Mouse (Mus musculus) hindbrain, embryonic 15.5 days (tissue): ENCODE results near the gene Fhl1. TPM values are rescaled to one million over a fixed set of nuclear protein-coding genes. Genes with fewer than 3 reads are reported as not detected.

Source experiments
- ATAC-seq: fragments of 200-750 bp; cut with Nextera tagmentation; 2 replicates; pipeline ENCODE4 v1.8.0; 2017; ENCODE audit warnings: low read depth, moderate number of reproducible peaks, moderate TSS enrichment; ENCODE audit not compliant: low FRiP score
- H3K27ac ChIP-seq: fragments of 300-500 bp; sonication (generic); replicated peaks from 2 replicates; pipeline ENCODE4 v1.5.1; 2015; ENCODE audit warnings: mild to moderate bottlenecking, inconsistent platforms
- H3K27me3 ChIP-seq: fragments of 300-500 bp; sonication (generic); 2 replicates; pipeline ENCODE4 v1.6.1; 2015; ENCODE audit warnings: control low read depth, inconsistent platforms
- H3K36me3 ChIP-seq: fragments of 300-500 bp; sonication (generic); 2 replicates; pipeline ENCODE4 v1.6.1; 2015; ENCODE audit warnings: control low read depth, inconsistent platforms
- H3K4me1 ChIP-seq: fragments of 300-500 bp; sonication (generic); replicated peaks from 2 replicates; pipeline ENCODE4 v1.6.1; 2015; ENCODE audit warnings: control low read depth, inconsistent platforms
- H3K4me2 ChIP-seq: fragments of 300-500 bp; sonication (generic); 2 replicates; pipeline ENCODE4 v1.6.1; 2015; ENCODE audit warnings: moderate library complexity, mild to moderate bottlenecking, inconsistent platforms
- H3K4me3 ChIP-seq: fragments of 300-500 bp; sonication (generic); 2 replicates; pipeline ENCODE4 v1.5.1; 2015; ENCODE audit warnings: mild to moderate bottlenecking, inconsistent platforms
- H3K9ac ChIP-seq: fragments of 300-500 bp; sonication (generic); 2 replicates; pipeline ENCODE4 v1.6.1; 2015; ENCODE audit warnings: inconsistent platforms
- H3K9me3 ChIP-seq: fragments of 300-500 bp; sonication (generic); 2 replicates; pipeline ENCODE4 v1.6.1; 2016; ENCODE audit warnings: control low read depth, inconsistent platforms
- WGBS: fragments of 180-500 bp; shearing (Covaris S2); methylation state at CpG from one replicate; pipeline ENCODE4 v1.1.7; 2015; 5-methylcytosine and 5-hydroxymethylcytosine counted together
- polyA plus RNA-seq: library from polyadenylated mRNA; unstranded; fragments of >200 nt; fragmentation: Nextera tagmentation; extraction: Ambion mirVana; gene quantifications from 2 replicates; pipeline ENCODE4 v1.2.1, GENCODE M21; 2015

Fhl1 gene
- polyA plus RNA-seq, 1 experiment from 2014 or later: 182 TPM

DNA sequence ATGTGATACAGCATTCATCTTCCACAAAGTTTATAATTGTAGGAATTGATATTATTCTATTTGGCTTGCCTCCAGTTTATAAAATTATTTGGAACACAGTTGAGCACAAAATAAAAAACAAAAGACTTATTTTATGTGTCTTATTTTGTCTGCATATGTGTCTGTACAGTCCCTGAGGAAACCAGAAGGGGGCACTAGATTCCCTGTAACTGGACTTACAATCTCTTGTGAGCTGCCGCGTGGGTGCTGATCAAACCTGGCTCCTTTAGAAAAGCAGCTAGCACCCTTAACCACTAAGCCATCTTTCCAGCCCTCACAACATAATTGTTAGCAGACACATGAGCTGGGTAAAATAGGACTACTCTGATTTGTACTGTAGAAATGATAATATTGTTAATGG lies 24.1 kb downstream of the Fhl1 start:
- H3K4me2 ChIP-seq: no peak overlapping the region
- H3K9me3 ChIP-seq: no peaks in the 10 kb centered on the region
- no peak overlapping the region for H3K9ac ChIP-seq
- no peak overlapping the region for H3K27ac ChIP-seq
- no peaks in the 10 kb centered on the region for H3K27me3 ChIP-seq
- WGBS: 44% methylated on average over 2 of the region's 2 CpGs
- ATAC-seq: no peak
- H3K36me3 ChIP-seq: no peaks in the 10 kb centered on the region
- no peak overlapping the region for H3K4me3 ChIP-seq
- H3K4me1 ChIP-seq: no peaks in the 10 kb centered on the region

DNA sequence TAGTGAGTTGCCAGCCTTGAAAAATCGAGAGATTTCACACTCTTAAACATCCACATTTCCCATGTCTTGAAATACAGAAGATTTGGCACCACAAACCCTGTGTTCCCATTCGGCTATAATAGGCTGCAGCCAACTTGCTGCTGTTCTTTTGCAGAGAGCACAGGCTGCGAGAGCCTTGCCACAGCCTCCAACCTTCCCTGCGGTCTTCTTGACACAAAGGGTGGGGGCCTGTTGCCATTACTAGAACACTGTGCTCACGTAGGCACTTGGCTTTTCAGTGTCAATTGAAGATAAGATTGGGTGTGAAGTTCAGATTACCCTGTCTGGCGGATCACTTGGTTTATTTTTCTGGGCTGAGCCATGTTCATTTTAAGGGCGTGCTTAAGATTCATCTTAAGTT lies 24.8 kb downstream of the Fhl1 start:
- no peaks in the 10 kb centered on the region for H3K36me3 ChIP-seq
- no peaks in the 10 kb centered on the region for H3K27me3 ChIP-seq
- H3K4me3 ChIP-seq: no peak overlapping the region
- H3K27ac ChIP-seq: no peak overlapping the region
- no peak overlapping the region for H3K9ac ChIP-seq
- no peak for ATAC-seq
- H3K9me3 ChIP-seq: no peaks in the 10 kb centered on the region
- no peak overlapping the region for H3K4me2 ChIP-seq
- H3K4me1 ChIP-seq: no peaks in the 10 kb centered on the region
- 85% methylated on average over 7 of the region's 7 CpGs for WGBS

GRCm38 (mm10) chrX:56760257-56760760 lies 28.7 kb downstream of the Fhl1 start:
- H3K9me3 ChIP-seq: no peaks in the 10 kb centered on the region
- no peak overlapping the region for H3K9ac ChIP-seq
- H3K4me2 ChIP-seq: no peak overlapping the region
- WGBS: 89% methylated on average over 3 of the region's 3 CpGs
- no peak overlapping the region for H3K4me3 ChIP-seq
- no peaks in the 10 kb centered on the region for H3K27me3 ChIP-seq
- no peak for ATAC-seq
- no peaks in the 10 kb centered on the region for H3K36me3 ChIP-seq
- H3K27ac ChIP-seq: no peak overlapping the region
- no peaks in the 10 kb centered on the region for H3K4me1 ChIP-seq

GRCm38 (mm10) chrX:56769838-56770237 lies 38.3 kb downstream of the Fhl1 start:
- no peaks in the 10 kb centered on the region for H3K9me3 ChIP-seq
- no peak for ATAC-seq

GRCm38 (mm10) chrX:56771751-56772150 lies 40.2 kb downstream of the Fhl1 start:
- Histone ChIP-seq H3K9me3 (no peaks in the 10 kb centered on the region), H3K27ac (no peak overlapping the region), H3K4me3 (no peak overlapping the region), H3K9ac (no peak overlapping the region), H3K4me2 (no peak overlapping the region), H3K27me3 (no peaks in the 10 kb centered on the region), H3K4me1 (no peaks in the 10 kb centered on the region), H3K36me3 (no peaks in the 10 kb centered on the region)
- no peak for ATAC-seq
- WGBS: 61% methylated on average over 1 of the region's 1 CpGs

More at GRCm38 (mm10) chrX:56769838-56770237, 38.3 kb downstream of the Fhl1 start:
- Histone ChIP-seq H3K9ac (no peak overlapping the region), H3K4me3 (no peak overlapping the region), H3K4me2 (no peak overlapping the region), H3K36me3 (no peaks in the 10 kb centered on the region), H3K27ac (no peak overlapping the region), H3K4me1 (no peaks in the 10 kb centered on the region), H3K27me3 (no peaks in the 10 kb centered on the region)

GRCm38 (mm10) chrX:56773329-56773728 lies 41.7 kb downstream of the Fhl1 start:
- Histone ChIP-seq H3K4me2 (no peak overlapping the region), H3K36me3 (no peaks in the 10 kb centered on the region), H3K27ac (no peak overlapping the region), H3K4me1 (no peaks in the 10 kb centered on the region), H3K9me3 (no peaks in the 10 kb centered on the region), H3K4me3 (no peak overlapping the region), H3K27me3 (no peaks in the 10 kb centered on the region), H3K9ac (no peak overlapping the region)
- ATAC-seq: no peak
- WGBS: 85% methylated on average over 4 of the region's 4 CpGs

GRCm38 (mm10) chrX:56786281-56787061 lies 54.9 kb downstream of the Fhl1 start:
- 62% methylated on average over 6 of the region's 6 CpGs for WGBS
- Histone ChIP-seq H3K9ac (no peak overlapping the region), H3K4me3 (no peak overlapping the region), H3K4me1 (no peaks in the 10 kb centered on the region), H3K27ac (no peak overlapping the region), H3K36me3 (no peaks in the 10 kb centered on the region), H3K4me2 (no peak overlapping the region), H3K9me3 (no peaks in the 10 kb centered on the region), H3K27me3 (no peaks in the 10 kb centered on the region)
- ATAC-seq: peak; percentile 69; the same call in 1 of the 2 replicates

- Histone ChIP-seq H3K4me3 (no peak overlapping the region), H3K36me3 (no peaks in the 10 kb centered on the region), H3K4me2 (no peak overlapping the region), H3K4me1 (no peaks in the 10 kb centered on the region), H3K9me3 (no peaks in the 10 kb centered on the region), H3K9ac (no peak overlapping the region), H3K27ac (no peak overlapping the region), H3K27me3 (no peaks in the 10 kb centered on the region)
- no peak for ATAC-seq
- WGBS: 78% methylated on average over 3 of the region's 3 CpGs
Measured at GRCm38 (mm10) chrX:56787486-56787885, 55.9 kb downstream of the Fhl1 start.

DNA sequence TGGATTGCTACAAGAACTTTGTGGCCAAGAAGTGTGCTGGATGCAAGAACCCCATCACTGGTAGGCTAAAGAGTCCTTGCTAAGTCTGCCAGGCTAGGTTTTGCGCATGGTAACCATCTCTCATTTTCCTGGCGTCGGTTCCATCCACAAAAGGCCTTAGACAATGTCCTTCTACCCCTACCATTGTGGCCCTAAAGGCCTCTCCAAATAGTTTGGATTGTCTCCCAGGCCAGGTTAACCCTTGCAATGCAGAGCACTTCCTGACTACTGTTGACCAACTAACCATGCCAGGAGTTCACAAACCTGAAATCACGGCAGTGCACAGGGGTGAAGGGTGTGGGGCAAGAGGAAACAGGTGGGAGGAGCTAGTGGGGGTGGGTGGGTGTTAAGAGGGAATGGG lies 59.0 kb downstream of the Fhl1 start:
- no peak overlapping the region for H3K9ac ChIP-seq
- no peak overlapping the region for H3K4me3 ChIP-seq
- no peak overlapping the region for H3K27ac ChIP-seq
- no peak for ATAC-seq
- no peaks in the 10 kb centered on the region for H3K9me3 ChIP-seq
- H3K4me2 ChIP-seq: no peak overlapping the region
- H3K27me3 ChIP-seq: no peaks in the 10 kb centered on the region
- peaks cover 3% of the 10 kb centered on the region; the same call in 1 of the 2 replicates for H3K36me3 ChIP-seq
- H3K4me1 ChIP-seq: no peaks in the 10 kb centered on the region
- 79% methylated on average over 4 of the region's 4 CpGs for WGBS

GRCm38 (mm10) chrX:56791268-56791667 lies 59.7 kb downstream of the Fhl1 start:
- WGBS: 57% methylated on average over 15 of the region's 15 CpGs
- no peaks in the 10 kb centered on the region for H3K9me3 ChIP-seq
- H3K36me3 ChIP-seq: peaks cover 3% of the 10 kb centered on the region; the same call in 1 of the 2 replicates
- ATAC-seq: peak; percentile 70; the same call in 1 of the 2 replicates
- H3K4me3 ChIP-seq: no peak overlapping the region
- H3K4me1 ChIP-seq: no peaks in the 10 kb centered on the region
- no peak overlapping the region for H3K27ac ChIP-seq
- no peak overlapping the region for H3K9ac ChIP-seq
- H3K27me3 ChIP-seq: no peaks in the 10 kb centered on the region
- no peak overlapping the region for H3K4me2 ChIP-seq

DNA sequence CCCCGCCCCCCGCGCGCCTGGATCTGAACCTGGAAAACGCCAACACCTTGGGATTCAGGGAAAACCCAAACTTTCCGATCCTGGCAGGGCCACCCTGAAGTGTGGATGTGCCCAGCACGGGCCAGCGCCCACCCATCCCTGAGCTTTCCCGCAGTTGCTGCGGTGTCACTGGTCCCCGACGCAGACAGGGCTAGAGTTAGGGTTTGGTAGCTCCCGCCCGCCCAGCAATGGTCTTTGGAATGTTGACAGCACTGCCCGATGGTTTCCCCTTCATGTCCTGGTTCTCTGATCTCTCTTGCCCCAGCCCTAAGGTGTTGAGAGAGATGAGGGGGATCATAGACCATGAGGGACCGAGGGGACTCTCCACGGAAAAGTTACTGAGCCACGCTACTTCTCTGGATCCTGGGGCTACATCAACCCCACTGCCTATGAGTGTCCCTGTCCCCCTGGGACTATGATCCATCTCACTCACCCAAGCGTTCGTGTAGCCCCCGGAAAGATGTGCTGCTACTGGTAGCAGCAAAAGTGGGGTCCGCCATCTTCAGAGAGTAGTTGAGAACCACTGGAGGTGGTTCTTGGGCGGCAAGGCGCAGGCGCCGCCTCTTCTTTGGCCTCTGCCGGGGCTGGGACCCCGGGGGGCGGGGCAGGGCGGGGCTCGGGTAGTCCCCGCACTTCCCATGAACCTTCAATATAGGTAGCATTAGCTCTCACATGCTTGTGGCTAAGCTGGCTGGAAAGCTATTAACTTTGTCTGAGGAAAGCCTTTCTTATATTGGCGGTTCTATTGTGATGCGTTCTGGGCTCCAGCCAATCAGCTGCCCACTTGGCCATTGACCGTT lies 90.4 kb downstream of the Fhl1 start, which contains the start of gene Map7d3:
Map7d3 (minus strand) TSS at position 562 of the 839 bp plus-strand sequence.
- H3K4me3 ChIP-seq: peak within 1 kb of the TSS; percentile 41
- no peaks in the 10 kb centered on the region for H3K36me3 ChIP-seq
- peak within 1 kb of the TSS; percentile 25; the same call in 1 of the 2 replicates for H3K9ac ChIP-seq
- H3K27ac ChIP-seq: no peak within 1 kb of the TSS
- no peaks in the 10 kb centered on the region for H3K27me3 ChIP-seq
- ATAC-seq: peak; percentile 72
- H3K4me1 ChIP-seq: no peaks in the 10 kb centered on the region
- 19% methylated on average over 35 of the region's 35 CpGs for WGBS
- H3K4me2 ChIP-seq: peak within 1 kb of the TSS; percentile 71
- H3K9me3 ChIP-seq: no peaks in the 10 kb centered on the region

- ATAC-seq: no peak
- no peaks in the 10 kb centered on the region for H3K4me1 ChIP-seq
- no peaks in the 10 kb centered on the region for H3K27me3 ChIP-seq
- WGBS: 82% methylated on average over 6 of the region's 6 CpGs
- no peak overlapping the region for H3K4me2 ChIP-seq
- no peak overlapping the region for H3K27ac ChIP-seq
- no peaks in the 10 kb centered on the region for H3K9me3 ChIP-seq
- no peak overlapping the region for H3K9ac ChIP-seq
- H3K36me3 ChIP-seq: no peaks in the 10 kb centered on the region
- H3K4me3 ChIP-seq: no peak overlapping the region
Measured at GRCm38 (mm10) chrX:56827492-56827891, 95.9 kb downstream of the Fhl1 start.
